Comparison of ENCODE assay signal across 8 mouse cellular contexts in genomic region chr6:125603234-125603633, GRCm38 (mm10). TPM values are rescaled to one million over a fixed set of nuclear protein-coding genes. Genes with fewer than 3 reads are reported as not detected.
DNase-seq lines count a peak whose midpoint lies in the region; ATAC-seq and TF ChIP-seq lines count a peak whose summit lies in the region.

No protein-coding gene starts in this region.

- H3K4me3 ChIP-seq in hindbrain, embryonic 13.5 days = no peak overlapping the region
- H3K4me3 ChIP-seq in lung, postnatal 0 days (ENCODE audit: low read depth, low read length) = no peak overlapping the region

- peak; percentile 29; the same call in 1 of the 2 replicates for ATAC-seq in hindbrain, embryonic 13.5 days (ENCODE audit: low FRiP score)
- ATAC-seq in lung, postnatal 0 days = peak; percentile 86

- H3K4me2 ChIP-seq in hindbrain, embryonic 13.5 days = peak overlapping the region; percentile 11; the same call in 1 of the 2 replicates
- peak overlapping the region; percentile 42 for H3K4me2 ChIP-seq in lung, postnatal 0 days (replicated peaks; ENCODE audit: low read depth, low read length)

- peak; percentile 98 for TF ChIP-seq CTCF in lung, postnatal 0 days (IDR thresholded peaks at IDR 0.05)

- H3K27me3 ChIP-seq in hindbrain, embryonic 13.5 days = peaks cover 27% of the 10 kb centered on the region
- no peaks in the 10 kb centered on the region for H3K27me3 ChIP-seq in lung, postnatal 0 days (replicated peaks; ENCODE audit: insufficient read depth, low read length)

- peaks cover 8% of the 10 kb centered on the region; the same call in 1 of the 2 replicates for H3K4me1 ChIP-seq in hindbrain, embryonic 13.5 days (replicated peaks)
- H3K4me1 ChIP-seq in lung, postnatal 0 days (ENCODE audit: insufficient read depth, low read depth, low read length) = peaks cover 5% of the 10 kb centered on the region; the same call in 1 of the 2 replicates

- H3K9ac ChIP-seq in hindbrain, embryonic 13.5 days = no peak overlapping the region
- H3K9ac ChIP-seq in lung, postnatal 0 days (replicated peaks; ENCODE audit: low read depth) = no peak overlapping the region

- no peak for TF ChIP-seq EP300 in lung, postnatal 0 days (IDR thresholded peaks at IDR 0.05)

- no peak overlapping the region for H3K27ac ChIP-seq in hindbrain, embryonic 13.5 days
- H3K27ac ChIP-seq in lung, postnatal 0 days (ENCODE audit: low read length) = no peak overlapping the region

- DNase-seq in MEL-GATA-1-ER (ENCODE audit: extremely low read depth, low read depth) = peak; percentile 72
- peak; percentile 76 to 95 for DNase-seq in cerebellum, postnatal 14 days
- peak; percentile 54 to 62 for DNase-seq in frontal cortex, postnatal 25 days (ENCODE audit: low spot score in 2 of 2)
- peak; percentile 91 to 92 for DNase-seq in layer of hippocampus, postnatal 10 days (ENCODE audit: low spot score in 2 of 2)
- DNase-seq in lung, postnatal 0 days (ENCODE audit: low spot score) = peak; percentile 93
- peak; percentile 59 for DNase-seq in ovary, adult 18-20 months (ENCODE audit: low spot score)
- peak; percentile 83 for DNase-seq in thymus, postnatal 0 days (ENCODE audit: low spot score)

- 5% methylated on average over 18 of the region's 18 CpGs for WGBS in hindbrain, embryonic 13.5 days
- 6% methylated on average over 18 of the region's 18 CpGs for WGBS in lung, postnatal 0 days

- no peaks in the 10 kb centered on the region for H3K9me3 ChIP-seq in hindbrain, embryonic 13.5 days
- H3K9me3 ChIP-seq in lung, postnatal 0 days (ENCODE audit: low read length) = no peaks in the 10 kb centered on the region

- no peaks in the 10 kb centered on the region for H3K36me3 ChIP-seq in hindbrain, embryonic 13.5 days
- H3K36me3 ChIP-seq in lung, postnatal 0 days (ENCODE audit: insufficient read depth, low read length) = no peaks in the 10 kb centered on the region

RNA-seq across cellular contexts. Expression of gene Vwf, which starts 56.7 kb away (rescaled TPM):
- polyA plus RNA-seq in hindbrain, embryonic 13.5 days (2015; fragmentation: Nextera tagmentation; extraction: Ambion mirVana) = 8.0 and 11.3 TPM in 2 replicates
- total RNA-seq in layer of hippocampus, postnatal 10 days (2021) = 10 to 100 TPM; 22.1 to 29.0 TPM
- polyA plus RNA-seq in lung, postnatal 0 days (2015; fragmentation: Nextera tagmentation; extraction: Ambion mirVana) = 42.4 and 55.6 TPM in 2 replicates
- polyA plus RNA-seq in thymus, postnatal 0 days (2015; fragmentation: Nextera tagmentation; extraction: Ambion mirVana) = 4.2 and 5.1 TPM in 2 replicates
